In genomic region chr13:91740851-91741250, GRCm38 (mm10) we compare ENCODE assay signal across 8 mouse cellular contexts. TPM values are rescaled to one million over a fixed set of nuclear protein-coding genes. Genes with fewer than 3 reads are reported as not detected.
DNase-seq lines count a peak whose midpoint lies in the region; ATAC-seq lines count a peak whose summit lies in the region.

No protein-coding gene starts in this region.

- H3K4me3 ChIP-seq in embryonic facial prominence, embryonic 13.5 days, result peak overlapping the region; percentile 45
- H3K4me3 ChIP-seq in hindbrain, embryonic 16.5 days (ENCODE audit: low read length), result peak overlapping the region; percentile 44
- H3K4me3 ChIP-seq in midbrain, embryonic 15.5 days, result peak overlapping the region; percentile 45

- WGBS in embryonic facial prominence, embryonic 13.5 days, result 65% methylated on average over 6 of the region's 6 CpGs
- 71% methylated on average over 6 of the region's 6 CpGs for WGBS in hindbrain, embryonic 16.5 days
- WGBS in midbrain, embryonic 15.5 days, result 73% methylated on average over 6 of the region's 6 CpGs

- H3K9me3 ChIP-seq in embryonic facial prominence, embryonic 13.5 days, result no peaks in the 10 kb centered on the region
- H3K9me3 ChIP-seq in hindbrain, embryonic 16.5 days (ENCODE audit: control insufficient read depth, low read length), result no peaks in the 10 kb centered on the region
- no peaks in the 10 kb centered on the region for H3K9me3 ChIP-seq in midbrain, embryonic 15.5 days

- H3K4me1 ChIP-seq in embryonic facial prominence, embryonic 13.5 days, result peaks cover 14% of the 10 kb centered on the region; the same call in 1 of the 2 replicates
- H3K4me1 ChIP-seq in hindbrain, embryonic 16.5 days (ENCODE audit: control insufficient read depth, insufficient read depth, low read depth, low read length), result peaks cover 7% of the 10 kb centered on the region; the same call in 1 of the 2 replicates
- peaks cover 10% of the 10 kb centered on the region; the same call in 1 of the 2 replicates for H3K4me1 ChIP-seq in midbrain, embryonic 15.5 days

- no peak for ATAC-seq in embryonic facial prominence, embryonic 13.5 days (ENCODE audit: insufficient number of reproducible peaks, insufficient read depth, low FRiP score, low TSS enrichment, low read depth)
- no peak for ATAC-seq in hindbrain, embryonic 16.5 days
- no peak for ATAC-seq in midbrain, embryonic 15.5 days (replicated peaks)

- peak overlapping the region; percentile 70 for H3K4me2 ChIP-seq in embryonic facial prominence, embryonic 13.5 days
- peak overlapping the region; percentile 91 for H3K4me2 ChIP-seq in hindbrain, embryonic 16.5 days (ENCODE audit: low read length)
- H3K4me2 ChIP-seq in midbrain, embryonic 15.5 days, result peak overlapping the region; percentile 88

- DNase-seq in kidney, adult 11 months, result peak; percentile 35
- no peak for DNase-seq in kidney, postnatal 14 days
- no peak for DNase-seq in Muller cell, postnatal 12 days (ENCODE audit: inconsistent ontology term)
- no peak for DNase-seq in layer of hippocampus, adult 11-12 months (ENCODE audit: low spot score)
- DNase-seq in spleen, postnatal 4 days (ENCODE audit: low spot score in 2 of 2), result no peak

- peaks cover 30% of the 10 kb centered on the region for H3K27me3 ChIP-seq in embryonic facial prominence, embryonic 13.5 days
- H3K27me3 ChIP-seq in hindbrain, embryonic 16.5 days (replicated peaks; ENCODE audit: control insufficient read depth, insufficient read depth, low read length), result no peaks in the 10 kb centered on the region
- H3K27me3 ChIP-seq in midbrain, embryonic 15.5 days (replicated peaks), result no peaks in the 10 kb centered on the region

- no peaks in the 10 kb centered on the region for H3K36me3 ChIP-seq in embryonic facial prominence, embryonic 13.5 days
- no peaks in the 10 kb centered on the region for H3K36me3 ChIP-seq in hindbrain, embryonic 16.5 days (ENCODE audit: control insufficient read depth, insufficient read depth, low read length)
- H3K36me3 ChIP-seq in midbrain, embryonic 15.5 days (replicated peaks), result no peaks in the 10 kb centered on the region

- H3K9ac ChIP-seq in embryonic facial prominence, embryonic 13.5 days, result peak overlapping the region; percentile 68; the same call in 1 of the 2 replicates
- H3K9ac ChIP-seq in hindbrain, embryonic 16.5 days (ENCODE audit: low read depth, low read length), result peak overlapping the region; percentile 76
- no peak overlapping the region; the same call in 1 of the 2 replicates for H3K9ac ChIP-seq in midbrain, embryonic 15.5 days

- H3K27ac ChIP-seq in embryonic facial prominence, embryonic 13.5 days, result no peak overlapping the region
- no peak overlapping the region for H3K27ac ChIP-seq in hindbrain, embryonic 16.5 days (ENCODE audit: low read depth, low read length)
- no peak overlapping the region for H3K27ac ChIP-seq in midbrain, embryonic 15.5 days

RNA-seq across cellular contexts. Expression of gene Acot12, which starts 0.5 kb away (rescaled TPM):
- 0.27 TPM in 1 of 2 replicates, not detected in the other for polyA plus RNA-seq in embryonic facial prominence, embryonic 13.5 days (2015; fragmentation: Nextera tagmentation; extraction: Ambion mirVana)
- polyA plus RNA-seq in hindbrain, embryonic 16.5 days (2015; fragmentation: Nextera tagmentation; extraction: Ambion mirVana), result 0.06 and 0.24 TPM in 2 replicates
- polyA plus RNA-seq in midbrain, embryonic 15.5 days (2015; fragmentation: Nextera tagmentation; extraction: Ambion mirVana), result 0.19 TPM in 1 of 2 replicates, not detected in the other
